Mouse (Mus musculus) gastrocnemius, adult 18-20 months (tissue): ENCODE results near the gene Ttpal. TPM values are rescaled to one million over a fixed set of nuclear protein-coding genes. Genes with fewer than 3 reads are reported as not detected.

Source experiments
- DNase-seq: peaks from one replicate; pipeline ENCODE4 v3.0.0; 2021; ENCODE audit warnings: low spot score
- total RNA-seq, 2 experiments: library from RNA; stranded (reverse); gene quantifications; 2 replicates each; pipeline ENCODE4 v1.2.3; 2021

The Ttpal gene
- total RNA-seq, 2 experiments from 2014 or later, result 4.2 to 4.9 TPM

DNA sequence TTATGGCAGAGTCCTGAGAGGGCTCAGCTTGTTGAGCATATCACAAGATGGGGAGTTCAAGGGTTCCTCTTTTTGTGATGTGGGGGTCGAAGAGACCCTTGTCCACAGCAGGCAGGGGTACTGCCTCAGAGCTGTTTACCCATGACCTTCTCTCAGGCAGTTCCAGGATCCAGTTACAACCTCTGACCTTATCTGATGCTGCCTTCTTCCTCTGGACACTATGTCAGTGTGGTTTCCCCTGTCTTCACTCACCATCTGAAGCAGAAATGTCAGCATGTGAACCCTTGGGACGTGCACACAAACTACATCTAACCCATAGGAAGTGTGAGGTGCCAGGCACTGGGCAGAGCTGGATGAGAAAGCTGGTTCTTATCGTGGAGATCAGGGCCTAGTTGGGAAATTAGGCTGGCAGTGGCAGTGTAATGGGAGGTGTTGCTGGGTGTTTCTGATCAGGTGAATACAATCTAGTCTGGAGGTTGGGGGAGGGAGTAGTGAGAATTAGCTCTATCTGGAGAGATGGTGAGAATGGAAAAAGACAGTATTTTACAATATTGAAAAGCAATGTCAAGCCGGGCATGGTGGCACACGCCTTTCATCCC is 58.1 kb downstream of the Ttpal start:
- DNase-seq, result no peak

DNA sequence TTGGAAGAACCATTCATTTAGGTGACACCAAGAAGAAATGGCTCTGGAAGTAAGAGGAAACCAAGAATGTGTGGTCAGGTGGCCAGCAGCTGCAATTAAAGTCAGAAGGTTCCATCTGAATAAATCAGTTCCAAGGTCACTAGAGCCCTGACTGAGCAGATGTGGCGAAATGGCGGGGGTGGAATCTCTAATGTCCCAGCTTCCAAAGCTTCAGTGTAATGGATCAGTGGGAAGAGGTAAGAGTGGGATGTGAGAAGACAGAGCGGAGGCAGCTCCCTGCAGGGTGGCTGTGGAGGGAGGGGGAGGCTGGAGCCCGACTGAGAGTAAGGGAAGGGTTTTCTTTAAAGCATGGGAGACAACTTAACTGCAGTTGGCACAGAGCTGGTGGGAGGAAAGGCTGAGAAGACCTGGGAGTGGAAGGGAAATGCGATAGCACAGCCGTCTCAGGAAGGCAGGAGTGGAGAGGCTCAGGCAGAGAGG is 59.3 kb downstream of the Ttpal start:
- peak; percentile 55 for DNase-seq

DNA sequence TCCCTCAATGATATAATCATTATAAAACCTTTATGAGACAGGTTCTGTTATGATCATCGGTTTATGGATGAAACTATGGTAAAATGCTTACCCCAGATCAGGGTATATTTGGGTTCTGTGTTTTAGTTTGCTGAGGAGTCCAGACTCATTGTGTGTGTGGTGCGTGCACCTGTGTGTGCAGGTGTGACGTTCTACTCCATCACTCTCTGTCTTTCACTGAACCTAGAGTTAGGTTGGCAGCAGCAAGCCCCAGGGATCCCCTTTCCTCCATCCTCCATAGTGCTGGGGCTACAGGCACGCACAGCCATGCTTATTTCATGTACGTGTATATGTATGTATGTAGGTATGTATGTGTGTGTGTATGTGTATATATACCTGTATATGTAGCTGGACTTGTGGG is 60.0 kb downstream of the Ttpal start:
- DNase-seq, result no peak

DNA sequence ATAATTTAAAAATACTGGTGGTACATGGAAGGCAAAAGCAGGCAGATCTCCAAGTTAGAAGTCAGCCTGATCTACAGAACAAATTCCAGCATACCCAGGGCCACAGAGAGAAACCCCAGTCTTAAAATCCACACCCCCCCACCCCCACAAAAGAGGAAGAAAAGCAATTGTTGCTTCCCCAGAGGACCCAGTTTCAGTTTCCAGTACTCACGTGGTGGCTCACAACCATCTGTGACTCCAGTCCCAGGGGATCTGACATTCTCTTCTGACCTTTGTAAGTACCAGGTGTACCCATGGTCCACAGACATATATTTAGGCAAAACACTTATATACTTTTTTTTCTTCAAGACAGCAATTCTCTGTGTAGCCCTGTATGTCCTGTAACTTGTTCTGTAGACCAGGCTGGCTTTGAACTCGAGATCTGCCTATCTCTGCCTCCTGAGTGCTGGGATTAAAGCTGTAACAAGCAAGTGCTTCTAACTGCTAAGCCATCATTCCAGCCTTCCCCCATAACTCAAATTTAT is 60.6 kb downstream of the Ttpal start:
- DNase-seq, result no peak

DNA sequence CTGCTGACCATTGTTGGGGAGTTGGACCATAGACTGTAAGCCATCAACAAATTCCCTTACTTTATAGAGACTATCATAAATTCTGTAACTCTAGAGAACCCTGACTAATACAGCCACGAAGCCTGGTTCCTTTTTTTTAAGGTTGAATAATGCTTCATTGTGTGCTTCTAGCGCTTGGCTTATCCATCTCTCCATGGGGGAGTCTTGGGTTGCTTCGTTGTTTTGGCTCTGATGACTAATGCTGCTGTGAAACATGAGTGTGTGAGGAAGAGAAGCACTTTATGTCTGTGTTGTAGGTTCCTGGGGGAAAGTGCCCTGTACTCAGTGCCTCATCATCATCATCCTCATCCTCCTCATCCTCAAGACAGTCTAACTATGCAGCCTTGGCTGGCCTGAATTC is 61.8 kb downstream of the Ttpal start:
- DNase-seq, result no peak

DNA sequence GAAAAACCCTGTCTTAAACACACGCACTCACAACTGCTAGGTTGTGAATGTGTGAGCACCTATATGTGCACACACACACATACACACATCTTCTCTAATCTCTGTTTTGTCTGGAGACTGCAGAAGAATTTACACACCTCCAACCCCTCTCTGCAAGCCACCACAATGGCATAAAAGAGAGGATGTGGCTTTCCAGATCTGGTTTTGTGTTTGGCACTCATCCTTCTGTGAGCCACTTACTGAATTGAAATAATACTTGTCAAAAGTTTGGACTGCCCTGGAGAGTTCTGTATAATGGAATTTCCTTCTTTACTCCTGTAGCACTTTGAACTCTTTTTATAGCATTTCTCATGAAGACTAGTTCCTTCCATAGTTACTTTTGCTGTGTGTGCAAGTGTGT is 64.9 kb downstream of the Ttpal start:
- DNase-seq, result no peak

Other genes with a start within 250 kb of the Ttpal start
- 100 to 1,000 TPM; 401 to 487 TPM for gene Jph2, start 204.3 kb upstream of the Ttpal start, total RNA-seq
- gene Oser1, start 177.6 kb upstream of the Ttpal start, total RNA-seq, result 10 to 100 TPM; 31.4 to 38.1 TPM
- gene Gdap1l1, start 163.8 kb upstream of the Ttpal start, total RNA-seq, result under 1 TPM in 1 of 2 experiments, not detected in 1; 0.21 TPM
- 10 to 100 TPM; 76.5 TPM for gene Fitm2, start 129.7 kb upstream of the Ttpal start, total RNA-seq
- gene R3hdml, start 110.0 kb upstream of the Ttpal start, total RNA-seq, result not detected
- gene Hnf4a, start 95.5 kb upstream of the Ttpal start, total RNA-seq, result under 1 TPM; 0.21 to 0.28 TPM
- gene Serinc3, start 42.8 kb downstream of the Ttpal start, total RNA-seq, result 100 to 1,000 TPM; 103 to 119 TPM
- 100 to 1,000 TPM; 113 to 126 TPM for gene Pkig, start 56.1 kb downstream of the Ttpal start, total RNA-seq
- under 1 TPM; 0.26 to 0.43 TPM for gene Ada, start 147.9 kb downstream of the Ttpal start, total RNA-seq
- under 1 TPM; 0.82 to 0.95 TPM for gene Ccn5, start 218.5 kb downstream of the Ttpal start, total RNA-seq